Mouse (Mus musculus): ENCODE results near the gene Idh2.
"Not testable (repeated sequence)": the region's sequence is repeated elsewhere in the genome, so short reads cannot be mapped to it uniquely, and the experiment has no call there.

The Idh2 gene

DNA sequence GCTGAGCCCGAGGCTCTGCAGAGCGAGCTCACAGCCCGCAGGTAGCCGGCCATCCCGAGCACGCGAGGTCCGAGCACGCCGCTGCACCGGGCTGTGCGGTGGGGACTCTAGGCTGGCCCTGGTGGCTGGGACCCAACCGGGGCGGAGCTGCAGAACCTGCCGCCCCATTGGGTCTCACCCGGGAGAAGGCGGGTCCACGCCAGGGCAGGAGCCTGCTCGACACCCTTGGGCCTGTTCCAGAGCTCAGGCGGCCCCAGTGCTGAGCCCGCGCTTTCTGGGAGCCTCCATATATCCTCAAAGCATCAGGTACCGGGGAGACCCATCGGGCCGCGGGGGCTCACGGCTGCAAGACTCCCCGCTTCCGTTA, at the start of gene Idh2:
Idh2 (minus strand) TSS at position 169 of the 367 bp plus-strand sequence.
- DNase-seq: peak; percentile 80 to 86

DNA sequence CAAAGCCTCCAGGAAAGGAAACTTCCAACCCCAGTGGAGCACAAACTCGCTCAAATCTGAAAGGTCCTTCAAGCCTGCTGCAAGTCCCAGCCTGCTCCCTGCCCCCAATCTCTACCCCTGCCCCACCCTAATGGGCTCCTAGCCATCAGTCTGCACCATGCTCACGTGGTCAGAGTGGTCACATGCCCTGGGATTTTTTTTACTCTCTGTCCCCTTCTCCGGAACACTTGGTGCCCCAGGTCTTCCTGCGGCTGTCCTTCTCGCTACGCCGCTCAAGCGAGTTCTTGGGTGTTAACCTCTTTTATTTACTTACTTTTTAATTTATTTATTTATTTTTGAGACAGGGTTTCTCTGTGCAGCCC, 45.7 kb upstream of the Idh2 start:
- peak; percentile 47 to 56 for DNase-seq

DNA sequence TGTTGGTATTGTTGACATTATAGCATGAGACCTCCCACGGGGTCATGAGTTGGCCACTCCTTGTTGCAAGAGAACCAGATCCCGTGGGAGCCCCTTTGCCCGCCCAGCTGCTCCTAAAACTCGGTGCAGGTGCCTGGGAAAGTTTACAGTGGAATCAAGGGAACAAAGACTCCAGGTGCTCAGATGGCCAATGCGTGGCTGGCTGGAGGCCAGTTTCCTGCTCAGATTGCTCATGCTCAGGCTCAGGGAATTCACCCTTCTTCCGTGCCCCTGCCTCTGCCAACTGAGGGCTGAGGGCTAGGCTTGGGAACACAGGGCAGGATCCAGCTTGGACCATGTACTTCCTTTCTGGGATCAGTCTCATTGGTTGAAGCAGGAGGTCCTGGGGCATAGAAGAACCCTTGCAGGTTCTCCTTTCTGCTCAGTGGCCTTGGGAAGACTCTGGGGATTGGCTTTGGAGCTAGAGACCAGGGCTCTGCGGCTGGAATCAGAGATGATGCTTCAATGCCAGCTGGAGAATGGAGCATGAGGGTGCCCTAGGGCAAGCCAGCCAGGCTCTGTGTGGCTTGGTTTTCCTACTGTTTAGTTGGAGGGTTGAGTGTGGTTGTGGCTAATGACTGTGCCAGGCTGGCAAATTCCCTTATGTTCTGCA, 45.2 kb upstream of the Idh2 start:
- DNase-seq: no peak

DNA sequence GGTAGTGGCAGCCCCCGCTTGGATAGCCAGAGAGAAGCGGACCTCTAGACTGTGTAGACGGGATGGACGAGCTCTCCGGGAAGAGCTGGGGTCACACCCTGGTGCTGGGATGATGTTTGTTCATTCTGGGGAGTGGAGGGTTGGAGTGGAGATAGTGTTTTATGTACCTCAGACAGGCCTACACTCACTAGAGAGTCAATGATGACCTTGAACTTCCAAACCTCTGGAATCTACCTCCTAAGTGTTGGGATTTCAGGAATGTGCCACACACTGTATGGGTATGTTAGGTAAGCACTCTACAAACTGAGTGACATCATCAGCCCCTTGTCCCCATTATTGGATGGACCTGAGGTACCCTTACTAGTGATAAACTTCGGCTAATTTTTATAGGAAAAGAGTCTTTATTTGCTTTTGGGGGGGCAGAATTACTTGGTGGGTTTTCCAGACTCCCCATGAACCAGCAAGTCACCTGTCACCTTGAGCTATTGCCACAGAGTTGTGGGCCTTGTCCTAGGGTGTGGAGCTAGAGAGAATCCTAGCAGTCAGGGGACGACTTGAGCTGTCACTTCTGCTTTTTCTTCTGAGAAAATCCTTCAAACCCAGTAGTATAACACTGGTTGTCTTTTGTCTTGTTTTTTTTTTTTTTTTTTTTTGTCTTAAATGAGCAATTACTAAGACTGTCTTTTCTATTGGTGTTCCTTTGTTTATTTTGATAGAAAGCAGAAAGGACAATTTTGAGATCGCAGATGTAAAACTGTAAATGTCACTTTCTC, 43.5 kb upstream of the Idh2 start:
- DNase-seq: no peak

DNA sequence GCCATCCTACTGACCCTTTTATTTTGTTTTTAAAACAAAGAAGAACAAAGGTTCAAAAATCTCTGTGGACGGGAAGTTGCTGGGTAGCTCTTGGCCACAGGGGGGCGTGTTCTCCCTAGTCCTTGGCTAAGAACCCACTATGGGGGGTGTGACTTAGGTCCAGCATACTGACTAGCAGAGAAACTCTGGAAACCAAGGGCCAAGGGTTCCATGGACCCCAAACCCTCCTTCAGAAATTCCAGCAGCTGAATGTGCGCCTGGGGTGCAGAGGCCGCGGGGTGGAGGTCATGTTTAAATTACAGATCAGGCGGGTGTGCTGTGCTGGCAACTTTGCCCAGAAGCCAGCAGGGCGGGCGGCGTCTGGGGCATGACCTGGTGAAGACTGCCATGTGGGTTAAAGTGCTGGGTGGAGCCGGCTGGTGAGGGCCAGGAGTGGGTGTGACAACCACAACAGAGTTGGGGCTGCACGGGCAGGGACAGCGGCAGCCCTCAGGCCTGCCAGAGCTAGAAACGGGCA, 41.6 kb upstream of the Idh2 start:
- peak; percentile 43 to 56 for DNase-seq

DNA sequence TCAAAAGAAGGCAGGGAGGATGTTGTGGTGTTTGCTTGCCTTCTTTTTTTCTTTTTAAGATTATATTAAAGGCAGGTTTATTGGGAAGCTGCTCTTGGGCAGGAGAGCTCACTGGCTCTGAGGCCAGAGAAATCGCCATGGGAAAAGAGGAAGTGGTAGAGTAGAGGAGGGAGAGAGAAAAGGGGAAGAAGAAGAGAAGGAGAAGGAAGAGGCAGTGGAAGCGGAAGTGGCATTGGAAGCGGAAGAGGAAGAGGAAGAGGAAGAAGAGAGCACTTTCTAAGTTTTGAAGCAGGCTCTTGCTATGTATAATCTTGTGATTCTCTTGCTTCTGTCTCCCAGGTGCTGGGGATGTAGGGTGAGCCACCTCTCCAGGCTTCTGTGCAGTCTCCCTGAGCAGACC, 39.5 kb upstream of the Idh2 start:
- no peak for DNase-seq

DNA sequence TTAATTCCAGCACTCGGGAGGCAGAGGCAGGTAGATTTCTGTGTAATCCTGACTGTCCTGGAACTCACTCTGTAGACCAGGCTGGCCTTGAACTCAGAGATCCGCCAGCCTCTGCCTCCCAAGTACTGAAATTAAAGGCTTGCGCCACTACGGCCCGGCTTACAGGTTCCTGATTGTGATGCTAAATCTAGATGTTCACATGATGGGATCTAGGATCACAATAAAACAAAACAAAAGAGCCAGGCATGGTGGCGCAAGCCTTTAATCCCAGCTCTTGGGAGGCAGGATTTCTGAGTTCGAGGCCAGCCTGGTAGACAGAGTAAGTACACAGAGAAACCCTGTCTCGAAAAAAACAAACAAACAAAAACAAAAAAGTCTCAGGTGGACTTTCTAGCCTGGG, 37.6 kb upstream of the Idh2 start:
- DNase-seq: no peak

DNA sequence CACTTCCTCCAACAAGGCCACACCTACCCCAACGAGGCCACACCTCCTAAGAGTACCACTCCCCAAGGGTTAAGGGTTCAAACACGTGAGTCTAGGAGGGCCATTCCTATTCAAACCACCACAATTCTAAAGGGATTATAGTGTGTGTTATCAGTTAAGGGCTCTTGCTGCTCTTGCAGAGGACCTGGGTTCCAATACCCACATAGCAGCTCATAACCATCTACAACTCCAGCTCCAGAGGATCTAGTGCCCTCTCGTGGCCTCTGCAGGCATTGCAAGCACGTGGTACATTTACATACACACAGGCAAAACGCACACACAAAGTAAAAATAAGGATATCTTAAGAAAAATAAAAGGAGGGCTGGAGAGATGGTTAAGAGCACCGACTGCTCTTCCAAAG, 37.0 kb upstream of the Idh2 start:
- DNase-seq: no peak

DNA sequence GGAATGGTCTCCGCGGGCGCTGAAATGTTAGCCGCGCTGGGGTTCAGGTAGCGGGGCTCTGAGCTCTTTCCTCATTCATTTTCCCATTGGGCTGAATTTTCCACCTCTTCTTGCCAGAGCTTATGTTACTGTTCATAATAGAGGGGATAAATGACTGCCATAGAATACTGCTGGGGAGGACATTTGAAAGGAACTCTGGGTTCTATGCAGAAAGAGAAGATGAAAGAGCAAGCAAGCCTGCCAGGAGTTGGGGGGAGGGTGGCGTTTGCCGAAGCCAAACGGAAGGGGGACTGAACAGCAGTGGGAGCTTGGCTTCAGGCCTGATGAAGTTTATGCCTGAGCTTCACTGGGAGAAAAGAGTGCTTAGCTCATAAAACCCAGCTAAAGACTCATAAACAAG, 34.2 kb upstream of the Idh2 start:
- DNase-seq: no peak

DNA sequence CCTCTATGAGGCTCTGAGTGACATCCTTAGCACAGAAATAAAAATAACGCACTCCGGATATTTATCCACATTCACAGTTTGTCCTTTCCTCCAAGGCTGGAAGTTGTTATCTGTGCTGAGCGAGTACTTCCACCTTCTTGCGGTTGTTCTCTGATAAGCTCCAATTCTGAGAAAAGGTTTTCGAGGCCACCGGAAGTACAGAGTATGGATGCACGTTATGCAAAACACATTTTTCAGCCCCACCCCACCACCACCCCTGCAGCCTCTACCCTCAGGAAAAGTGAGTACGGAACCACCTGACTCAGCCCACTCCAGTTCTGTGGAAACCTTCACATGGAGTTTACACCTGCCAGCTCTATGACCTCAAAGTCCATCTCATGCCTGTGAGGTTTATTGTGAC, 30.9 kb upstream of the Idh2 start:
- DNase-seq: peak in 1 of 2 experiments; percentile 30

DNA sequence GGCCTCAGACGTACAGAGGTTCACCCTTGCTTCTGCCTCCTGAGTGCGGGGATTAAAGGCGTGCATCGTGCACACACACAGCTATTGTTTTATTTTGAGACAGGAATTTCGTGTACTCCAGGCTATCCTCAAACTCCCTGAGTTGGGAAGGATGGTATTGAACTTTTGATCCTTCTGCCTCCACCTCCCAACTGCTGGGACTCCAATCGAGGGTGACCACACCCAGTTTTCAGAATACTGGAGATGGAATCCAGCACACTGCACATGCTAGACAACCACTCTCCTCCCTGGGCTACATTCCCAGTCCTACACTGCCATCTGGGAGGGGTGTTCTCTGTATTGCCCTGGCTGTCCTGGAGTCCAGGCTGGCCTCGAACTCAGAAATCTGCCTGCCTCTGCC, 29.5 kb upstream of the Idh2 start:
- DNase-seq: no peak

DNA sequence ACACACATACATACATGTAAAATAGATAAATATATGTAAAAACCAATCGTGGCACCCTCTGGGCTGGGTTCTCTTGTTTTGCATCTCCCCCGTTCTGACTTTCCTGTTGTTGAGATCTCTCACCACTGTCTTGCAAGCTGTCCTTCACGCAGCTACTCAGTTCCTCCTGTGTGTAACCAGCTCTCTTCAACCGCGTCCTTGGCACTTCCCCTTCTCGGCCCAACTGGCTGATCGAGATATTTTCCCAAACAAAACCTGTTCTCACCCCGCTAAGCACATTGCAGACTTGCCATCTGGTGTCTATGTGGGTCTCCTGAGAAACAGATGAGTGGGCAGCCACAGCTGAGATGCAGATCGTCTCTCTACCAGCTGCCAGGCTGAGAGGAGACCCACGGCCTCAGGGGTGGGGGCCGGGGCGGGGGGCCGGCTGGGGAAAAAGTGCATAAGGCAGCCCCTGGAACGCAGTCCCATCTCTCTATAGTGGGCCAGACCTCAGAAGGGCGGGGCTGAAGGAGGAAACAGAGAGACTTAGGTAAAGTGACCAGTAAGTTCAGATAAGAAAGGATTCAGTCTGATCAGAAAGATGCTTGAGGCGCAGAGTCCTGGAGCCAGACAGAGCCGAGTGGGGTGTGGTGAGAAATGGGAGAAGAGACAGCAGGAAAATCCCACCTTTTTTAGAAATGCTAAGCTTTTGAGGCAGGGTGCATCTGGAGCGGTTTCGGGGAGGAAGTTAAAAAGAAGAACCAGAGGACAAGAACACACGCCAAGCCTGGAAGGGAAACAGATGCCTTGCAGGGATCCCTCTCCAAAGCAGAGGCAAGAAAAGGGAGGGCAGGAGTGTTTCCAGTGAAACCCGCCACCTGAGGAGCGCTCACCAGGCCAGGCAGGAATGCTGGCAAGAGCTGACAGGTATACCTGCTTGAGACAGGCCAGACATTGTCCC, 28.4 kb upstream of the Idh2 start:
- peak; percentile 70 to 83 for DNase-seq

DNA sequence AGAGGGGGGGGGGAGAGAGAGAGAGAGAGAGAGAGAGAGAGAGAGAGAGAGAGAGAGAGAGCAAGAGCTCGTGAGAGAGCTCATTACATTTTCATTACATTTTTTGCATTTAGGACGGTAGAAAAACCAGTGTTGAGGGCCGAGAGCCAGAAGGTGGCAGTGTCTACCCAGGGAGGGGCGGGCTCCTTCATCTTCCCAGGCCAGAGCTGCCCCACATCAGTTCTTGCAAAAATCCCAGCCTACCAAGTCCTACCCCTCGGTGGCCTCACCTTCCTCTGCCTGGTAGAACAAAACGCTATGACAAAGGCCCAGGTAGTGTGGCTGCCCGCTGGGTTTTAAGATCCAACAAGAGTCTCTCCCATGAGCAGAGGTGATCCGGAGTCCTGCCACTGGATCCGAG, 25.6 kb upstream of the Idh2 start:
- DNase-seq: peak; percentile 70 to 82

DNA sequence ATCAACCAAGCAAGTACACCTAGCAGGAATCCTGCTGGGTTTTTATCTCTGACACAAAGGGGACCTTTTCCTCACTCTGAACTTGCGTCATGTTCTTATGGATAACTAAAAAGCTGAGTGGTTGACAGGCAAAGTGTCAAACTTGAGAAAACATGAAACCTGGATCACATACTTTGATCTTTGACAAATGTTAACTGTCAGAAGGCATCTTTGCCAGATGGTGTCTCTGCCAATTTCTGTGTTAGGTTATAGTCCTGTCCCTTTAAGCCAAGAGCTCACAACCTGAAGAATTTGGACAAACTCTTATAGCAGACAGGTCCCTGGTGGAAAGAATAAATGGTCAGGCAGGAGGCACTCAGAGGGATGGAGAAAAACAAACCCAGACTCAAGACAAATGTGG, 23.2 kb upstream of the Idh2 start:
- DNase-seq: no peak

DNA sequence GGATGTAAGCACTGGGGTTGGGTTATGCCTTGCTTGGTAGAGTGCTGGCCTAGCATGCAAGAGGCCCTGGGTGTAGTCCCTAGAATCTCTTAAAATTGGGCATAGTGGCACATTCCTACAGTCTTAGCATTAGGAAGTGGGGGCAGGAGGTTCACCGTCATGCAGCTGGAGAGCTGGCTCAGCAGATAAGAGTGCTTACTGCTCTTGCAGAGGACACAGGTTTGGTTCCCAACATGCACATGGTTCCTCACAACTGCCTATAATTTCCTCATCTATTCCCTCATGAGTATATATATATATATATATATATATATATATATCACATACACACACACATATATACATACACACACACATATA, 20.0 kb upstream of the Idh2 start:
- no peak for DNase-seq

DNA sequence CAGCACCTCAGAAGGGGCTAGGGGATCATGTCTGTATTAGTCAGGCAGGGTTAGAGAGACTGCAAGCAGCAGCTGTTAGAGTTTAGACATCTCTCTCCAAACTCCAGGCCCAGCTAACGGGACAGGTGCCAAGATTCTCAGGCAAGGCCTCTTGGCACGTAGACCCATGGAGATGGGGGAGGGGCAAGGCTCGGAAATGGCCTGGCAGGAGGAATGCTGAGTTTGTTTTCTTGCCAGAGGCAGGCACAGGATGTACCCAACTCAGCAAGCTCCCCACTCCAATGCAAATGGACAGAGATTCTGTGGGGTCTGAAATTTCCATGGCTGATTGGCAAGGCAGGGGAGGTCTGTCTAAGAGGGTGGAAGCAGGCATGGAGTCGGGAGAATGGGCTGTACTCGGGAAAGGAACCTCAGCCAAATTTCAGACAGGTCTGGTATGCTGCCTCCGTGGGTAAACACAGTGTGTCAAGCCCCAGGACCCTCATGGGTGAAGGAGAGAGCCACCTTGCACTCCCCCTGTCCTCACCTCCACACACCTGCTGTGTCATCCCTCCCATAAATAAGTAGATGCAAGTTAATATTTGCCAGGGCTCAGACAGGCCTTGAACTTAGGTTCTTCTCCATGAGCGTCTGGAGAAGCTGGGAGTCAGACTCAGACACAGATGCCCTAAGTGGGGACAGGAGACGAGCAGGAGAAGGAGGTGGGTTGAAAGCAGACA, 19.4 kb upstream of the Idh2 start:
- no peak for DNase-seq

DNA sequence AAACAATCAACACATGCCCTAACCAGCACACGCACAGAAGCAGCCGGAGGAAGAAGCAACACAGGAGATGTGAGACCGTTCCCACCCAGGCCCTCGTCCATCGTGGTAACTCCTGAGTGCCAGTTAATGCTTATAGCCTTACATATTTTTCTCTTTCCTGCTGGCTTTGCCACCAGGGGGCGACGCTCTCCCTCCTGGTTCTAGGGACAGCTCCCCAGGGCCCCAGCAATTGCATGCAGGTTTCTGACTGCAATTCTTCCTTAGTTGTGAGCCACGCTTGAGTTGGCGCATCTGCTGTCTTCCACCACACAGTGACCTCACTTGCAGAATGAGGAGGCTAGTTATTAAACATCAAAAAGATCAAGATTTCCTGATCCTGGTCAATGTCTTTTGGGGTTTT, 17.3 kb upstream of the Idh2 start:
- DNase-seq: peak; percentile 51 to 69

DNA sequence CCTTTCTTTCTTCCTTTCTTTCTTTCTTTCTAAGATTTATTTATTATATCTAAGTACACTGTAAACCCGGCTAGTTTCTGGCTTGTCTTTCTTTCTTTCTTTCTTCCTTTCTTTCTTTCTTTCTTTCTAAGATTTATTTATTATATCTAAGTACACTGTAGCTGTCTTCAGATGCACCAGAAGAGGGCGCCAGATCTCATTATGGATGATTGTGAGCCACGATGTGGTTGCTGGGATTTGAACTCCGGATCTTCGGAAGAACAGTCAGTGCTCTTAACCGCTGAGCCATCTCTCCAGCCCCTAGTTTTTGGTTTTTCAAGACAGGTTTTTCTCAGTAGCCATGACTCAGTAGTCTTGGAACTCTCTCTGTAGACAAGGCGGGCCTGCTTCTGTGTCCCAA, 16.1 kb upstream of the Idh2 start:
- not testable (repeated sequence) for DNase-seq

DNA sequence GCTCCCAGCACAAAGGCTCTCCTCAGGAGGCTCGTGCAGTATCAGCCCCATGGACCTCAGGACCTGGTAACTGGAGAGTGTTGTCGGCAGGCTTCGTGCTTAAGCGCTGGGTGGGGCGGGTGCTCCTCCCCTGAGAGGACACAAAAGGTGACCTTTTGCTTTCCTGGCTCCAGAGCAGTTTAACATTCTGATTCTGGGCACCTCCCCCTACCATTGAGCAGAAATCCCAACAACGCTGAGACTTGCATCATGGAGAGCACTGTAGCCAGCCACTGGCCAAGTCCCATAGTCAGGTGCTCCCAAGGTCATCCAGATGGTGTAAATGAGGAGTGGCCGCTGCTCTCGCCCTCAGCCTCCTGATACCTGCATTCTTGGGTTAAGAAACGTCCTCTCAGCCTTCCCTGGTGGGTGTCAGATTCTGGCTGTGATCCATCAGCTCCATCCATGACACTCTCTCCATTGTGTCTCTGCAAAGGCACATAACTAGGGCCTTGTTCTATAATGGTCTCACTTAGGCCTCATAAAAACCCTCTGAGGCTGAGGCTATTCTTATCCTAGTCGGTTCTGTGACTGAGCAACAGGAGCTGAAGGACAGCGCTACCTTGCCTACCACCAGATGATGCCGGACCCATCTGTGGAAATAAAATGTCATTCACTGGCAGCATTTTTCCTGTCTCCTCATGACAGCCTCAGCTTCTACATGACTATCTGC, 15.3 kb upstream of the Idh2 start:
- DNase-seq: no peak

DNA sequence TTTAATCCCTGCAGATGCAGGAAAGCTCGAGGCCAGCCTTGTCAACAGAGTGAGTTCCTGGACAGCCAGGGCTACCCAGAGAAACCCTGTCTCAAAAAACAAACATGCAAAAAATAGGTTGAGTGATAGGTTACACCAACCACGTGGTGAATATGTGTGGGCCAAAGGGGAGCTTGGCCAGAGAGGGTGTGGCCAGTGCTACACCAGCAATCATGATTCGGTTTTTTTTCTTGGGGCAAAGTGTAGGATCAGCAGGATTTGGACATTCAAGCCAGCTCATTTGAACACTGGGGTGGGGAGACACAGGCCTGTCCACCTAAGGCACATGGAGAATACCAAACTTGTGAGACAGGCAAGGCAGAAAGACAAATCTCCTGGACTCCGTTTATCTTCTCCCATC, 14.1 kb upstream of the Idh2 start:
- no peak for DNase-seq

DNA sequence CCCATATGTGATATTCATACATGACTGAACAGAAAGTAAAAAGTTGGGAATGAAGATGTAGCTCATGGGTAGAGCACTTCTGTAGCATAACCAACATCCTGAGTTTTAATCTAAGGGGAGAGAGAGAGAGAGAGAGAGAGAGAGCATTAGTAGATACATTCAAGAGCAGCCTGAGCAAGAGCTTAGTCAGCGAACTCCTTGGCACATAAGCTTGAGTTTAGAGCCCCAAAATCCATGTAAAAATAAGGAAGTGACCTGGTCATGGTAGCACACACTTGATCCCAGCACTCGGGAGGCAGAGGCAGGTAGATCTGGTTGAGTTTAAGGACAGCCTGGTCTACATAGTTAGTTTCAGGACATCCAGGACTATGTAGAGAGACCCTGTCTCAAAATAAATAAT, 8.5 kb upstream of the Idh2 start:
- DNase-seq: no peak

DNA sequence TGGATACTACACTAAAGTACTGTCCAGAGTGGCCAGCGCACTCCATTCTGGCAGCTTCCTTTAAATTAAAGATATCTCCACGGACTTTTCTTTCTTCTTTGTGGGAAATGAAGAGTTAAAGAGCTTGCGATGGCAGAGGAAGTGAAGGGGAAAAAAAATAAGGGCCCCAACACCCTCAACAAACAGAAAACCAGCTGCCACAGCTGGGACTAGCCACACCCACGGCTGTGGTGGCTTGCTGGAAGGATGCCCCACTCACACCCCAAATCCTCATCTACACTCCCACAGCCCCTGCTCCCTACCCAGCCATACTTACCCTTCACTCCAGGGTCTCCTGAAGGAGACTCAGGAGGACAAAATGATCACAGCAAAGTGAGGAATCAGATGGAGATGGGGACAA, 7.9 kb upstream of the Idh2 start:
- peak in 1 of 2 experiments; percentile 25 for DNase-seq
